Mouse (Mus musculus) left cerebral cortex, postnatal 25 days (tissue): Measurements from ENCODE around the gene Per3. TPM values are rescaled to one million over a fixed set of nuclear protein-coding genes. Genes with fewer than 3 reads are reported as not detected.

Experiments used
- DNase-seq, 2 experiments: peaks; one replicate each; pipeline ENCODE4 v3.0.0; 2022; ENCODE audit warnings: low spot score in 2 of 2, mixed read lengths in 1 of 2
- intact Hi-C: fragments of 180-260 bp; cut with DNase I; formaldehyde crosslinking; loops from one replicate; pipeline ENCODE4 v1.15.1; 2025
- total RNA-seq, 2 experiments: library from RNA; stranded (reverse); gene quantifications; 2 replicates each; pipeline ENCODE4 v1.2.3; 2021

The Per3 gene
- total RNA-seq, result 10 to 100 TPM; 19.0 to 29.8 TPM

- intact Hi-C loops, result loop anchor here (5.0 kb wide), 1 partner anchor 83 kb away; no protein-coding TSS in a partner anchor
- peak; percentile 98 to 99 for DNase-seq
These were observed at the start of gene Per3 for GRCm38 (mm10) chr4:151044037-151044943. TSS of gene Per3 (minus strand) at chr4:151044665.

DNA sequence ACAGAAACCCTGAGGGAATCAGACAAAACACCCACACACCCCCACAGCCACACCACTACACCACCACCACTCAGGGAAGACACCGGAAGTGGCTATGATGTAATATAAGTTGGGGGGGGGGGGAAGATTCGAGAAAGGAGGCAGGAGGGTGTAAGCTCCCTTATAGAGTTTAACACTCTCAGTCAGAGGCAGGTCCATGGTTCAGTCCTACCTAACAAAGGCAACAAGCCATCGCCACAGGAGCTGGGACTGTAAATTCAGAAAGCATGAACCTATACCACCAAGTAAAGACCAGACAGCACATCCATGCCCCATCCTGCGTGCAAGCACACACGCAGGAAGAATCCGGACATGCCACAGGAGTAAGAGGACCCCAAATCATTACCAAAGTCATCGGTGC lies 44.8 kb upstream of the Per3 start, which contains the start of gene Gm13090:
Gm13090 (plus strand) TSS at position 301 of the 400 bp plus-strand sequence.
- no peak for DNase-seq
- intact Hi-C loops, result no loop called here

- intact Hi-C loops, result no loop called here
- DNase-seq, result peak in 1 of 2 experiments; percentile 48
These were observed 44.4 kb upstream of the Per3 start for GRCm38 (mm10) chr4:151088819-151089218.

- intact Hi-C loops, result no loop called here
- DNase-seq, result no peak
These were observed 42.9 kb upstream of the Per3 start for GRCm38 (mm10) chr4:151087358-151087757.

GRCm38 (mm10) chr4:151083027-151083426 lies 38.6 kb upstream of the Per3 start:
- DNase-seq, result no peak
- intact Hi-C loops, result no loop called here

GRCm38 (mm10) chr4:151081977-151082376 lies 37.5 kb upstream of the Per3 start:
- intact Hi-C loops, result no loop called here

GRCm38 (mm10) chr4:151081355-151081754 lies 36.9 kb upstream of the Per3 start:
- no peak for DNase-seq
- intact Hi-C loops, result no loop called here

More at GRCm38 (mm10) chr4:151081977-151082376, 37.5 kb upstream of the Per3 start:
- DNase-seq, result no peak

- intact Hi-C loops, result no loop called here
- no peak for DNase-seq
These were observed 30.4 kb upstream of the Per3 start for GRCm38 (mm10) chr4:151074817-151075216.

- DNase-seq, result peak; percentile 74 to 86
These were observed 28.8 kb upstream of the Per3 start for GRCm38 (mm10) chr4:151073108-151073744.

DNA sequence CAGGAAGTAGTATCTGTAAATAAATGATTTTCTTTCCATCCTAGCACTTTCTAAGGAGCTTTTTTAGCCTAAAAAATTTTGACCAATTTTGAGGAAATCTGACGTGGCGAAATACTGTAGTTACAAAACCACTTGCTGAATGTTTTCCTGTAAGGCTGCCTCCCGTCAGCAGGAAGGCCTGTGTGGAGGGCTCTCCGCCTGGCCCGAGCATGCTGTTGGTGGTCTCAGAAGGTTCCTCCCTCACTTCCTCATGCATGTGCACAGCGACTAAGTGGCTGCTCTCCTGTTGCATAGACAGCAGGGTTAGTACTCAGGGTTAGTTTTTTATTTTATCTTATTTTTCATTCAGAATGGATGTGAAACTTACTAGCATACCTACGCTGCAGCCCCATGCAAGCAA lies 26.5 kb upstream of the Per3 start:
- DNase-seq, result no peak
- intact Hi-C loops, result no loop called here

More at GRCm38 (mm10) chr4:151073108-151073744, 28.8 kb upstream of the Per3 start:
- intact Hi-C loops, result loop anchor here (1.0 kb wide), 1 partner anchor 66 kb away; no protein-coding TSS in a partner anchor

- intact Hi-C loops, result no loop called here
These were observed 24.3 kb upstream of the Per3 start for GRCm38 (mm10) chr4:151068751-151069150.

DNA sequence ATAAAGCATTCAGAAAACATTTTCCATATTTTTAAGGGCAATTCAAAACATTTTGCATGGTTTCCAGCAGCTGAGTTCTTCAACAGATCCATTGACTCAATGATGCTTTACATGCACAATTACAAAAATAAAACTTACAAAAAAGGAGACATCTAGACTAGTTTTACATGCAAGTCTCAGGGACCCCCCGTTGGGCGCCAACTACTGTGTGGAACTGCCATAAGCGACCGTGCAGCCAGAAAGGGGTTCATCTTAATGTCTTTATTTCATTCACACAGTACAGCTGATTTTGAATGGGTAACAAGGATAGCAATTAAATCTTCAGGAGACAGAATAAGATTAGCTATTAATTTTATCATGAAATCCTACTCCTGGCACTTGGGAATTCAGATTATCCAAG lies 15.1 kb upstream of the Per3 start:
- no peak for DNase-seq
- intact Hi-C loops, result no loop called here

More at GRCm38 (mm10) chr4:151068751-151069150, 24.3 kb upstream of the Per3 start:
- DNase-seq, result no peak

DNA sequence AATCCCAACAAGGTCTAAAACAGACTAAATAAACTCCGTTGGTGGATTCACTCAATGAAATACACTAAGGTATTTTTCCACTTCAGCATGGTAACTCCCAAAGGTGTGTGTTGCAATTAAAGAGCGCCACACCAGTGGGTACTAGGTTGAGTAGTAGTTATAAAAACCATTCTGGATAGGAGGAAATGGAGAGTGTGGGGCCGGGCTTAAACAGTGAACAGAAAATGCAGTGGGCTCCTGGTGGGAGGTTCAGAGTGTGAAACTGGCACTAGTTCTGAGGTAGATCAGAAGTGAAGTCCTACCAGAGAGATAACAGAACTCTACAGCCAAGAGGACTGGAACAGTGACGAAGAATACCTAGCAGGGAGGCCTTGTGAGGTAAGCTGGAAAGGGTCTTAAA lies 14.2 kb upstream of the Per3 start:
- intact Hi-C loops, result no loop called here
- DNase-seq, result no peak

GRCm38 (mm10) chr4:151057347-151058321 lies 13.2 kb upstream of the Per3 start, which contains the start of gene Vamp3:
TSS of gene Vamp3 (minus strand) at chr4:151057963.
- intact Hi-C loops, result no loop called here
- DNase-seq, result peak; percentile 99

- peak in 1 of 2 experiments; percentile 47 for DNase-seq
- intact Hi-C loops, result no loop called here
These were observed 6.7 kb upstream of the Per3 start for GRCm38 (mm10) chr4:151051162-151051561.

DNA sequence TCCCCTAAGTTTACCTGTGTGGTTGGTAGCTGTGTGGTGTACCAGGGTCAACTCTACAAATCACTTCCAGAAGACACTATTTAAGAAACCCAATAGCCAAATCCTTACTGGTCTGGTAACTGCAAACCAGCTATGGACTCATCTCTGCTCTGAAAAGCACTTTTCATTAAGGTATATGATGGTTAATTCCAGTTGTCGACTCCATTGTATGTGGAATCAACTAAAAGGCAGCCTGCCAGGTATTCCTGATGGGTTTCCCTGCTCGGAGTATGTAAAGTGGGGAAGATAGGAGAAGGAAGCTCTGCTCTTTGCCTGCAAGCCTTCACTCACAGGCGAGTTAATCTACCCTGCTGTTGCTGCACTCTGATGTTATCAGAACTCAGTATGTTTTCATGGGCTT lies 2.1 kb upstream of the Per3 start:
- intact Hi-C loops, result no loop called here
- no peak for DNase-seq

DNA sequence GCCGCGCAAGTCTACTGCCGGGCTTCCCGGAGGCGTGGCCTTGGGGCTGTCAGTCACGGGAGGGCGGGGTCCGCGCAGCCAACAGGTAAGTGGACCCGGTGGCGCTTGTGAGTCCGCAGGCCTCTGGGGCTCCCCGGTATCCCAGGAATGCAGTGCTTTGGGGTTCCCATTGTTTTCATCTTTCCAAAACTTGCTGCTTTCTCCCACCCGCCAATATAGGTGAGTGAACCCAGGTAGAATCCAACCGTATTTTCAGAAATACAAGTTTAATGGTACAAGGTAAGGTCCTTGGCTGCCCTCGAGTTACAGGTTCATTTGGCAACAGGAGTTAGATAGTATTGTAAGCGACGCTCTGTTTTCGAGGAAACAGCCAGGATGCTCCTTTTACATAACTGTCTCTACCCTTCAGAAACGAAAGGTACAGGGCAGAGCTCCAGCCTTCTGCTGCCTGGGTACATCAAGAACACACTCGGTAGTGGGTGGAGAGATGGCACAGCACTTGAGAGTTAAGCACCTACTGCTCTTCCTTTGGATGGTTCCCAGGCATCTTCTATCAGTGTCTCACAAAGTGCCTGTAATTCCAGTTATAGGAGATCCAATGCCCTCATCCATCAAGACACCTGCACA lies 592 bp upstream of the Per3 start:
- intact Hi-C loops, result loop anchor here (5.0 kb wide), 1 partner anchor 82 kb away; no protein-coding TSS in a partner anchor

GRCm38 (mm10) chr4:151043281-151043680 lies 1.2 kb downstream of the Per3 start:
- intact Hi-C loops, result loop anchor here (5.0 kb wide), 1 partner anchor 84 kb away; no protein-coding TSS in a partner anchor
- DNase-seq, result peak in 1 of 2 experiments; percentile 28

More for the DNA sequence above, 592 bp upstream of the Per3 start:
- DNase-seq, result peak; percentile 39 to 77
